Mouse (Mus musculus): Measurements from ENCODE around the gene Naip5.
"Not testable (repeated sequence)": the region's sequence is repeated elsewhere in the genome, so short reads cannot be mapped to it uniquely, and the experiment has no call there.

GRCm38 (mm10) chr13:100201659-100202333 lies 44.3 kb downstream of the Naip5 start, which contains the start of gene Naip2:
- TF ChIP-seq CTCF (IDR thresholded peaks at IDR 0.05; ENCODE audit: borderline replicate concordance, extremely low read depth, insufficient read depth, insufficient read length); POLR2A (IDR thresholded peaks at IDR 0.05; ENCODE audit: borderline replicate concordance, extremely low read depth, insufficient read depth, insufficient read length, poor library complexity, severe bottlenecking): not testable (repeated sequence)

All from brain, embryonic 14.5 days (tissue).